Mouse (Mus musculus): ENCODE measurements around the gene 5730522E02Rik.
"Not testable (repeated sequence)": the region's sequence is repeated elsewhere in the genome, so short reads cannot be mapped to it uniquely, and the experiment has no call there.

The 5730522E02Rik gene

GRCm38 (mm10) chr11:26210582-26211180 is at the start of gene 5730522E02Rik:
TSS of gene 5730522E02Rik (minus strand) at chr11:26210763.
- DNase-seq, result peak; percentile 39

GRCm38 (mm10) chr11:26236540-26236939 is 26.0 kb upstream of the 5730522E02Rik start:
- no peak for DNase-seq

GRCm38 (mm10) chr11:26229895-26230294 is 19.3 kb upstream of the 5730522E02Rik start:
- no peak for DNase-seq

GRCm38 (mm10) chr11:26213643-26214042 is 3.1 kb upstream of the 5730522E02Rik start:
- not testable (repeated sequence) for DNase-seq

GRCm38 (mm10) chr11:26209811-26210581 is 567 bp downstream of the 5730522E02Rik start:
- peak; percentile 85 for DNase-seq

- no peak for DNase-seq
Measured at GRCm38 (mm10) chr11:26203466-26203865, 7.1 kb downstream of the 5730522E02Rik start.

GRCm38 (mm10) chr11:26202842-26203241 is 7.7 kb downstream of the 5730522E02Rik start:
- no peak for DNase-seq

GRCm38 (mm10) chr11:26201778-26202097 is 8.8 kb downstream of the 5730522E02Rik start:
- no peak for DNase-seq

GRCm38 (mm10) chr11:26200970-26201777 is 9.4 kb downstream of the 5730522E02Rik start:
- DNase-seq, result peak; percentile 59

- DNase-seq, result no peak
Measured at GRCm38 (mm10) chr11:26195468-26195867, 15.1 kb downstream of the 5730522E02Rik start.

GRCm38 (mm10) chr11:26187231-26187967 is 23.2 kb downstream of the 5730522E02Rik start:
- DNase-seq, result no peak

GRCm38 (mm10) chr11:26170572-26170971 is 40.0 kb downstream of the 5730522E02Rik start:
- no peak for DNase-seq

GRCm38 (mm10) chr11:26167609-26167971 is 43.0 kb downstream of the 5730522E02Rik start:
- no peak for DNase-seq

- DNase-seq, result no peak
Measured at GRCm38 (mm10) chr11:26166966-26167608, 43.5 kb downstream of the 5730522E02Rik start.

- no peak for DNase-seq
Measured at GRCm38 (mm10) chr11:26164651-26165259, 45.8 kb downstream of the 5730522E02Rik start.

GRCm38 (mm10) chr11:26161354-26161753 is 49.2 kb downstream of the 5730522E02Rik start:
- no peak for DNase-seq

GRCm38 (mm10) chr11:26159033-26159432 is 51.5 kb downstream of the 5730522E02Rik start:
- no peak for DNase-seq

- DNase-seq, result no peak
Measured at GRCm38 (mm10) chr11:26140024-26140423, 70.5 kb downstream of the 5730522E02Rik start.

GRCm38 (mm10) chr11:26138013-26138412 is 72.5 kb downstream of the 5730522E02Rik start:
- DNase-seq, result no peak

GRCm38 (mm10) chr11:26130911-26131310 is 79.7 kb downstream of the 5730522E02Rik start:
- peak; percentile 40 for DNase-seq

GRCm38 (mm10) chr11:26129054-26129453 is 81.5 kb downstream of the 5730522E02Rik start:
- no peak for DNase-seq

GRCm38 (mm10) chr11:26128385-26128784 is 82.2 kb downstream of the 5730522E02Rik start:
- DNase-seq, result no peak

Measured in embryo, embryonic 11 days (tissue).